ENCODE assay signal across 8 mouse cellular contexts in genomic region chr4:130664414-130665029, GRCm38 (mm10). TPM values are rescaled to one million over a fixed set of nuclear protein-coding genes. Genes with fewer than 3 reads are reported as not detected.
A peak's percentile ranks its signal among the peaks of the same experiment; 100 is the strongest.
DNase-seq lines count a peak whose midpoint lies in the region; ATAC-seq and TF ChIP-seq lines count a peak whose summit lies in the region.

No protein-coding gene starts in this region.

- H3K4me2 ChIP-seq in kidney, postnatal 0 days (ENCODE audit: low read length): peak overlapping the region; percentile 67
- peak overlapping the region; percentile 80 for H3K4me2 ChIP-seq in hindbrain, embryonic 15.5 days
- peak overlapping the region; percentile 72 for H3K4me2 ChIP-seq in midbrain, embryonic 15.5 days

- H3K36me3 ChIP-seq in kidney, postnatal 0 days (ENCODE audit: insufficient read depth, low read length): no peaks in the 10 kb centered on the region
- peaks cover 31% of the 10 kb centered on the region for H3K36me3 ChIP-seq in embryonic facial prominence, embryonic 10.5 days (replicated peaks)
- no peaks in the 10 kb centered on the region for H3K36me3 ChIP-seq in hindbrain, embryonic 15.5 days
- no peaks in the 10 kb centered on the region for H3K36me3 ChIP-seq in midbrain, embryonic 15.5 days (replicated peaks)

- H3K27me3 ChIP-seq in kidney, postnatal 0 days (ENCODE audit: insufficient read depth, low read length): no peaks in the 10 kb centered on the region
- no peaks in the 10 kb centered on the region for H3K27me3 ChIP-seq in embryonic facial prominence, embryonic 10.5 days (replicated peaks; ENCODE audit: low read depth, poor library complexity, severe bottlenecking)
- H3K27me3 ChIP-seq in hindbrain, embryonic 15.5 days: no peaks in the 10 kb centered on the region
- H3K27me3 ChIP-seq in midbrain, embryonic 15.5 days (replicated peaks): no peaks in the 10 kb centered on the region

- WGBS in kidney, postnatal 0 days: 2% methylated on average over 7 of the region's 7 CpGs
- 13% methylated on average over 7 of the region's 7 CpGs for WGBS in embryonic facial prominence, embryonic 10.5 days
- WGBS in hindbrain, embryonic 15.5 days: 5% methylated on average over 7 of the region's 7 CpGs
- WGBS in midbrain, embryonic 15.5 days: 6% methylated on average over 7 of the region's 7 CpGs

- H3K27ac ChIP-seq in kidney, postnatal 0 days: peak overlapping the region; percentile 98
- H3K27ac ChIP-seq in embryonic facial prominence, embryonic 10.5 days (replicated peaks): peak overlapping the region; percentile 99
- H3K27ac ChIP-seq in hindbrain, embryonic 15.5 days (replicated peaks): peak overlapping the region; percentile 96
- H3K27ac ChIP-seq in midbrain, embryonic 15.5 days: peak overlapping the region; percentile 97

- H3K9me3 ChIP-seq in kidney, postnatal 0 days (replicated peaks; ENCODE audit: low read length): no peaks in the 10 kb centered on the region
- no peaks in the 10 kb centered on the region for H3K9me3 ChIP-seq in embryonic facial prominence, embryonic 10.5 days
- H3K9me3 ChIP-seq in hindbrain, embryonic 15.5 days: no peaks in the 10 kb centered on the region
- no peaks in the 10 kb centered on the region for H3K9me3 ChIP-seq in midbrain, embryonic 15.5 days

- peaks cover 29% of the 10 kb centered on the region for H3K4me1 ChIP-seq in kidney, postnatal 0 days (replicated peaks; ENCODE audit: insufficient read depth, low read length)
- peaks cover 48% of the 10 kb centered on the region for H3K4me1 ChIP-seq in embryonic facial prominence, embryonic 10.5 days
- H3K4me1 ChIP-seq in hindbrain, embryonic 15.5 days (replicated peaks): peaks cover 50% of the 10 kb centered on the region
- H3K4me1 ChIP-seq in midbrain, embryonic 15.5 days: peaks cover 45% of the 10 kb centered on the region

- ATAC-seq in kidney, postnatal 0 days (replicated peaks; ENCODE audit: low FRiP score, low read depth): no peak
- ATAC-seq in hindbrain, embryonic 15.5 days (ENCODE audit: low FRiP score, low read depth): no peak
- no peak for ATAC-seq in midbrain, embryonic 15.5 days (replicated peaks)

- H3K4me3 ChIP-seq in kidney, postnatal 0 days (replicated peaks; ENCODE audit: low read depth, low read length): peak overlapping the region; percentile 96
- H3K4me3 ChIP-seq in embryonic facial prominence, embryonic 10.5 days: peak overlapping the region; percentile 94
- H3K4me3 ChIP-seq in hindbrain, embryonic 15.5 days: peak overlapping the region; percentile 62
- H3K4me3 ChIP-seq in midbrain, embryonic 15.5 days: peak overlapping the region; percentile 79

- no peak for DNase-seq in kidney, postnatal 0 days (ENCODE audit: low spot score)
- DNase-seq in kidney, postnatal 25 days: no peak
- no peak for DNase-seq in embryonic facial prominence, embryonic 10.5 days (ENCODE audit: low spot score)
- DNase-seq in spleen, postnatal 14 days (ENCODE audit: low spot score in 2 of 2): no peak
- DNase-seq in frontal cortex, postnatal 36 days (ENCODE audit: low spot score in 2 of 2): no peak
- DNase-seq in cerebellum, postnatal 14 days: no peak

- TF ChIP-seq CTCF in kidney, postnatal 0 days (IDR thresholded peaks at IDR 0.05; ENCODE audit: low read depth): no peak

- peak overlapping the region; percentile 96 for H3K9ac ChIP-seq in kidney, postnatal 0 days (ENCODE audit: low read depth, low read length)
- peak overlapping the region; percentile 79 for H3K9ac ChIP-seq in hindbrain, embryonic 15.5 days
- H3K9ac ChIP-seq in midbrain, embryonic 15.5 days: peak overlapping the region; percentile 89

RNA-seq across cellular contexts. Expression of gene Pum1, which starts 1.4 kb away (rescaled TPM):
- 56.7 and 61.8 TPM in 2 replicates for polyA plus RNA-seq in kidney, postnatal 0 days (2015; fragmentation: Nextera tagmentation; extraction: Ambion mirVana)
- polyA plus RNA-seq in embryonic facial prominence, embryonic 10.5 days (2016; fragmentation: Nextera tagmentation; extraction: Ambion mirVana): 120 and 129 TPM in 2 replicates
- 91.0 and 92.6 TPM in 2 replicates for polyA plus RNA-seq in hindbrain, embryonic 15.5 days (2015; fragmentation: Nextera tagmentation; extraction: Ambion mirVana)
- 109 and 111 TPM in 2 replicates for polyA plus RNA-seq in midbrain, embryonic 15.5 days (2015; fragmentation: Nextera tagmentation; extraction: Ambion mirVana)
